Mouse (Mus musculus) A20 (cell line): ENCODE data around the gene Slc35g2.
A peak's percentile ranks its signal among the peaks of the same experiment; 100 is the strongest.

Experiments
- DNase-seq: peaks from one replicate; pipeline ENCODE4 v3.0.0-alpha.2; 2011; ENCODE audit warnings: low read depth, low spot score

Gene Slc35g2

DNA sequence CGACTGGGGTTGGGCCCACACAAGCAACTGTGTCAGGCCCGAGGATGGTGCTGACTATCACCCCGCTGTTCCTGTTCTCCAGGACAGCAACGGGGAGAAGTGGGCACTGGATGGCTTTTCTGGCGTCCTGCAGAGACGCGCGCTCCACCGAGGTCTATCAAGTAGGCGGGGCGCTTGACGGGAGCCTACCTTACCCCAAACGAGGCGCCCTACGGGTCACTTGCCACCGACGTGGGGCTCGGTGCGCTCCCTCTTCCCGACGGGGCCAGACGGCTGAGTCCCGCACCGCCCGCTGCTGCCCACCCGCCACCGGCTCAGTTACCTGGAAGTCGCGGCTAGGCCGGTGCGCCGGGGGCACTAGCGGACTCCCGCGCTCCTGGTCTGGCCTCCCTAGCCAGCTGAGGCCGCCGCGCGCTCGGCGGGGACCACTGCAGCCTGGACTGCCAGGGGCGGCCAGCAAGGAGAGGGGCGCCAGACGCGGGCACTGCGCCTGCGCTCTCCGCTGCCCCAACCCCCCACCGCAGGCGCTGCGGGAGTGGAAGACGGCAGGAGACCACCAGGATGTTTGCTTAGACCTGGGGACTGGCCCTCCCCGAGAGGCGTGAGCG, at the start of gene Slc35g2:
TSS of gene Slc35g2 (minus strand) at position 465 of the 608 bp plus-strand sequence.
- DNase-seq = no peak

GRCm38 (mm10) chr9:100616947-100617346, 46.1 kb upstream of the Slc35g2 start:
- DNase-seq = no peak

DNA sequence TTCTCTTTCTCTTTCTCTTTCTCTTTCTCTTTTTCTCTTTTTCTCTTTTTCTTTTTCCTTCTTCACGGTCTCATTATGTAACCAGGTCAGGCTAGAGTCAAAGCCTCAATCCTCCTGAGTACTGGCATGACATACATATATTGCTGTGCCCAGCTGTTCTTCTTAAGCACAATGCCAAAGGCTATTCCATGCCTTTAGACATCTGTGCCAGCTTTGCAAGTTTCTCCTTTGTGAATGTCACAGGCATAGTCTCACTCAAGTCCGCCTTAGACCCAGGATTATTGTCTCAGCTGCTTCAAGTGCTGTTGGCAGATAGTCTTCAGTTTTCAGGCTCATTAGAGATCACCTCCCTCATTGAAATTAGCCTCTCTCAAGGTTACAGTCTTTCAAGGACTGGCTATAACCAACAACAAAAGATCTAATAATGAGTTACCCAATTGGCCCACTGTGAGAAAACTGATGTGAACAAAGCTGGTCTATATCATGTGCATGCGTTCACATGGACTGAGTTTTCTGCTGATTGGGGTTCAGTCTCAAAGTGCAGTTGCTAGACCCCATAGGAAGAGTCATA, 42.7 kb upstream of the Slc35g2 start:
- no peak for DNase-seq

GRCm38 (mm10) chr9:100605985-100606554, 35.2 kb upstream of the Slc35g2 start:
- no peak for DNase-seq

DNA sequence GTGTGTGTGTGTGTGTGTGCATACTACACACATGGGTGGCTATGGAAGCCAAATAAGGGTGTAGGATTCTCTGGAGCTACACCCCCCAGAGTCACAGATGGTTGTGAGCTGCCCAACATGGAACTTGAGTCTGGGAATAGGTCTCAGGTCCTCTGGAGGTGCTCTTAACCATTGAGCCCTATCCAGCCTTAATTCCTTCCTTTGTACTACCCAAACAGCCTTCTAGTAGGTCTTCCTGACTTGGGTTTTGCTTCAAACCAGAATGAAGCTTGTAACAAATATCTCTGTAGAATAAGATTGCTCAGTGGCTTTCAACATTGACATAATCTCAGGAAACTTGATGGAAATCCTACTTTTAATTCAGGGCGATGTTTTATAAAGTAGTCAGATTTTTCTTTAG, 34.6 kb upstream of the Slc35g2 start:
- no peak for DNase-seq

DNA sequence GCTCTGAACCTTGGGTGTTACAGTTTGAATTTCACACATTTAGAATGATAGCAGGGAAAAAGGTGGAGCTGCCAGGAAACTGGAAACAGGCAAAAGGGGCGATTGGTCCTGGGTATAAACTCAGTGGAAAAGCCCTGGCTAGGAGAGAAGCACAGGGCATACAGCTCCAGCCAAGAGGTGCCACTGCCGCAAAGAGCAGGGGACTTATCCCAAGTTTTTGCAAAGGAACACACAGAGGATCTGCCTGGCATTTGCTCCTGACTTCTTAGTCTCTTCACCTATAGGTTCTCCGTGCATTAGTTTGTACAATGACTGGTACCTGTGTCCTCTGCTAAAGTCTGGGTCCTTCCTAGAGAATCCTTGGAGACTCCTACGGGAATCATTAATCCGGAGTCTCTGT, 32.3 kb upstream of the Slc35g2 start:
- DNase-seq = no peak

GRCm38 (mm10) chr9:100602130-100602529, 31.2 kb upstream of the Slc35g2 start:
- no peak for DNase-seq

DNA sequence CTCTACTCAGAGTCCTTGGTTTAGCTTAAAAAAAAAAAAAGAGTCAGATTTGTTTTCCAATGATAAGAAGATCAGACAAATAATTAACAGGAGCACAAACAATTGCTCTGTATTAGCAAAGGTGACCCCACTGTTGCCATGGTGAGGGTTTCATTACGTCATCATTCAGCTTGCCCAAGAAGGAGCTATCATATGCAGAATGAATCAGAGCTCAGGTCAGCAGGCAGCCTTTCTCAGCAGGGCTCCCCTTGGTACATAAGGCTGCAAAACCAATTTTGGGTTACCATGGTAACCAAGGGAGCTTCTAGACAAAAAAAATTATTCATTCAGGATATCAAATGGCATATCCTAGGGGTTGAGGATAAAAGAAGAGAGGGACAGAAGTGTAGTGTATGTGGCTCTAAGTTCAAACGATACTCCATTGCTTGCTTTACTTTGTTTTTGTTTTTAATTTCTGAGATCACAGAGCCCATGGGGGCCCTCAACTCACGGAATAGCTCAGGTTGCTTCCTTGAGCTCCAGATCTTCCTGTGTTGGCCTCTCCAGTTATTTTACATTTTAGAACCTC, 29.0 kb upstream of the Slc35g2 start:
- no peak for DNase-seq

- DNase-seq = no peak
These were observed 26.7 kb upstream of the Slc35g2 start, which contains the start of gene Stag1 for GRCm38 (mm10) chr9:100597546-100597945. Gene Stag1, plus strand, starts transcription at chr9:100597798.

GRCm38 (mm10) chr9:100596317-100596716, 25.4 kb upstream of the Slc35g2 start:
- DNase-seq = peak; percentile 15

DNA sequence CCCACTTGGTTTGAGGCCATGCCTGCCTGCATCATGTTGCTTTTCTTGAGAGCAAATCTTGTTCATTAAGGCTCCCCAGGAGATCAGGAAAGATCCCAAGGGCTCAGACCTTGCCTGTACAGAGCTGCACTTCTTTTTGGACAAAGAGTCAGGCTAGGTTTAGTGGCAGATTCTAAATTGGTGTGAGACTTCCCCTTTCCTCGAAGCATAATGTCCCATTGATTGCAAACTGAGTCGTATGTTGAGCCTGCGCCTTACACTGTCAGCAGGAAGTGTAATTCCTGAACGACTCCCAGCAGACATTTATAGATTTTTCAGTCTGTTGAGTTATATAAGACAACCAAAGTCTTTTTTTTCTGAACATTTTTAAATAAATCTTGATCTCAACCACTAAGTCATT, 19.6 kb upstream of the Slc35g2 start:
- no peak for DNase-seq

- DNase-seq = no peak
These were observed 13.1 kb upstream of the Slc35g2 start for GRCm38 (mm10) chr9:100584031-100584430.

DNA sequence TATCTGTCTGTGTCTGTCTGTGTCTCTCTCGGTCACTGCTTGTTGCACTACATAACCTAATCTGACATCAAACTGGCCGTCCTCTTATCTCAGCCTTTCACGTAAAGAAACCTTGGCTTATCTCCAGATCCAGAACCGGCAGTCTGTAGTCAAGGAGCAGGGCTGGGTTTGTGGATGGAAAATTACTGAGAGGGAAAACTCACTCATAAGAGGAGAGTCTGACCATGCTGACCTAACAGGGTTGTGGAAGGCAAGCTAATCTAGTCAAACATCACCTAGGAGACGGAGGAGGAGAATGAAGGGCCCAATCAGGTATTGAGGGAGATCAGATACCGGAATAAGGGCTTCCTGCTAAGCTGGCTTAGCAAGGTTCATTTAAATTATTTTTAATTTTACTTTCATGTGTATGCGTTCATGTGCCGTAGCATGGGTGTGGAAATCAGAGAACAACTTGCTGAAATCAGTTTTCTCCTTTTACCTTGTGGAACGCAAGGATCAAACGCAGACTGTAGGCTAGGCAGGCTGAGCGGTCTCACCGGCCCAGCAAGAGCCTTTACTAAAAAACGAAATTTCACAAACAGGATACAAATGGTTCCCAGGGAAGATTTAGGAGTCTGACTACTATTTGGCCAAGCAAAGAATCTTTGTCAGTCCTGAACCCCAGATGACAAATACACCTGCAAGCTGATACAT, 12.1 kb upstream of the Slc35g2 start:
- DNase-seq = no peak

DNA sequence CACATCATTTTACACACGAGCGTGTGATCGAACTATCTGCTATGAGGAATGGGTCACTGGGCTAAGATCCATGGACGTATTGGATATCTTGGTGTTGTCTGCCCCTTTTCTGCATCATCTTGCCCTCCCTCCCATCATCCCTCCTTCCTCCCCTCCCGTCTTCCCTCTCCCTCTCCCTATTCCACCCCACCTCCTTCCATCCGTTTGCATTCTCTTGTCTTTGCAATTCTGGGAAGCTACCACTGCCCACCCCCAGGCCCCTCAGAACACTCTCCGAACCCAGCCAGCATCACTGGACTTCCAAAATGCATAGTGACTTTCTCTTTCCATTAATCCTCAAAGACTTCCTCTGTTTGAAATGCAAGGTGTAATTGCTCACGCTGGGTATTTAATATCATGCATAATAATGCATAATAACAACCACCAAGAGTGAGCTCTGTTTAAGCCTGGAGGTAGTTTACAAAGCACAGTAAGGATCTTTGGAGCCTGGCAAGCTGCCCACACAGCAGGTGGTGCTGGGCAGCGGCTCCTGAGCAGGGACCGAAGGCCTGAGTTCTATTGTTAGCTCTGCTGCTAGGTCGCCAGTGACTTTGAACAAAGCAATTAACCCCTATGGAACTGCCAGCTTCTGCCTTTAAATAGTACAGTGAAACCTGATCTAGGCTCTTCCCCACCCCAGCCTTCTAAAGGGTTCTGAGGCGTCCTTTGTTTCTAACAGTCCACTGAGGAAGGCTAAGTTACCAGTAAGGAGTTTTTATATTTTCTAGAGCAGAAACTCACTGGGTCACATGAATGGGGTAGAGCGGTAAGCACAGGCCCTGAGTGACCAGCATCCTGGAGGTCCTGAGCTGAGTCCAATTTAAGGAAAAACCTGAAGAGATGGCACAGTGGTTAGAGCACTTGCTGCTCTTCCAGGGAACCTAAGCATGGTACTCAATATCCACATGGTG, 10.9 kb upstream of the Slc35g2 start:
- DNase-seq = no peak

DNA sequence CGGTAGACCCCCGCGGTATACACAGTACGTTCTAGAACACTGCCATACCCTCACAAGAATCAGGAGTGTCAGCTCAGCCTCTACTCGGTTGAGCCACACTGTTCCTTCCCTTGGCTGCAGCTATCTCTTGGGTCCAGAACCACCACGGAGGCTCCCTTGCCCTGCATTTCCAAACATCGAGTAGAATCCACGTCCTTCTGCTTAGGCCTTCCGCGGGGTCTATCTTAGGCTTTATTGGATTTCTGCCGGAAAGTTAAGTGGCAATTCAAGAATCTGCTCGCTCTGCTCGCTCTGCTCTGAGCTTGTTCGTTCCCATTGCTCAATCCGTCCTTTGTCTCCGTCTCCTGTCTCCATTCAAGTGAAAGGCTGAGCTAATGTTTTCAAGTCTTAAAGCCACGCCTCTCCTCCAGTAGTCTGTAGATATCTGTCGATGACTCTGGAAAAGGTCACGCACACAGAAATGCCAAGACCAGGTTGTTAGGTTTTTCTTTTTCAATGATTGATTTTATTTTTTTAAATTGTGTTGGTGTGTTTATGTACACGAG, 9.4 kb upstream of the Slc35g2 start:
- DNase-seq = no peak

DNA sequence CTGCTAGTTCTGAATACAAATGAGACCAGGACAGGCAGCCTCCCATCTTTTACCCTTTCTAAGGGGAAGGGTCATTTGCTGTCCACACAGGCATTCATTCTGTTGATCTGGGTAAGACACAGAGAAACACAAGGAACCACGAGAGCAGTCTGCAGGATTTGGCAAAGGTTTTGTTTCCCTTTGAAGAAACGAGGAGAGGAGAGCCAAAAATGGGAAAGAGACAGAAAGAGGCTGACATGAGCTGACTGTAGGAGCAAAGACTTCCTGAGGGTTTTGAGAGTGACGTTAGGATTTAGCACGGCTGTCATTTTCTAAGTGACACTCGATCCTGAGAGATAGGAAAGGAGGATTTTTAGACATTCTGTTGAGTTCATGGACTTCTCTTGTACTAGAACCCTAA, 3.1 kb upstream of the Slc35g2 start:
- no peak for DNase-seq

GRCm38 (mm10) chr9:100573300-100573699, 2.4 kb upstream of the Slc35g2 start:
- DNase-seq = no peak

GRCm38 (mm10) chr9:100571511-100571910, 621 bp upstream of the Slc35g2 start:
- no peak for DNase-seq

GRCm38 (mm10) chr9:100569798-100570625, 878 bp downstream of the Slc35g2 start:
- DNase-seq = no peak

DNA sequence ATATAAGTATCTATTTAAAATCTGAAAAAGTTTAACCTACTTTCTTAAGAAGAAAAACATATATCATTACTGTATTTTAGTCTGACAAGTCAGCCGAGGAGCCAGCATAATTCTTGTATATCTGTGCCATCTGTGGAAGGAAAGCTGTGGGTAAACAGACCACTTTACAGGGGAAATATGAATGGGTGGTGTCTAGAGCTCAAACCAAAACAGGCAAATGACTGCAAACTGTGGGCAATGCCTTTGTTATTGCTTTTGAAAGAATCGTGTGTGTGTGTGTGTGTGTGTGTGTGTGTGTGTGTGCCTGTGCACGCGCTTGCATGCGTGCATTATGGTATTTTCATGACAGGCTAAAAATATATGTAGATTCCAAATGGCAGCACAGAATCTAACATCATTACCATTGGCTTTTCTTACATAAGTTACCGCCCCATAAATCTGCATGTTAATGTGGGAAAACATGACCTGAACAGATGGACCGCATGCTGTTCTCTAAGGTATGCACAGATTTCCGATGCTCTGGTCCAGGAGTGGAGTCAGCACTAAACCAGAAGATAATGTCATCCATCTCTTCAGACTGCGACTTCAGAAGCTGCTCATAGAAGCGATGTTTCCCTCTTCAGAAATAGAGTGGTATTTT, 10.5 kb downstream of the Slc35g2 start:
- no peak for DNase-seq
